16 mouse cellular contexts compared by ENCODE assay signal in the genomic region with DNA sequence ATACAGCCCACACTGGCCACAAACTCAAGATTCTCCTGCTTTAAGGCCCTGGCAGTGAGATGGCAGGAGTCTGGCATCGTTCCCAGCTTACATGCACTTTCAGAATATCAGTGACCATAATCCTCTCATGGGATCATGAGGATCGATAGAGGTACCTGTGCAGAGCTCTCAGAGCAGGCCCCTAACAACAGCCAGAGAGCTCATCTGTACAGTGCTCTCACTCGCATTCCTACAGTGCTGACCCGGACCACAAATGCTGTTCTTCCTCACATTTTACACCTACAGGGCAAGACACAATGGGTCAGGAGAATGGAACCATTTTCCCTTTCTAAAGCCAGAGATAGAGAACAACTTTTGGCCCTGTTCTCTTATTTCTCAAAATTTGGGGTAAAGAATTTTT.
"Had no signal": no experiment of that assay in that cellular context is flagged by ENCODE, and none has a peak within 500 bp of the region (broad histone marks: within the 10 kb centered on the region; RNA-seq: fewer than 3 reads in every experiment).

No protein-coding gene starts in this region.

- DNase-seq: gastrocnemius, postnatal 14 days; gastrocnemius, postnatal 36 days; layer of hippocampus, adult 9-11 months; layer of hippocampus, postnatal 36 days; left cerebral cortex, postnatal 4 days had no signal

- ATAC-seq: hindbrain, postnatal 0 days; intestine, embryonic 16.5 days had no signal

- H3K4me2 ChIP-seq: hindbrain, embryonic 13.5 days; hindbrain, embryonic 15.5 days; kidney, embryonic 15.5 days; limb, embryonic 13.5 days; limb, embryonic 15.5 days had no signal

- H3K27me3 ChIP-seq: heart, embryonic 13.5 days; heart, embryonic 15.5 days; hindbrain, embryonic 13.5 days; hindbrain, embryonic 15.5 days; kidney, embryonic 15.5 days; limb, embryonic 13.5 days; limb, embryonic 15.5 days had no signal

- H3K9ac ChIP-seq: heart, embryonic 13.5 days; heart, embryonic 15.5 days; hindbrain, embryonic 13.5 days; hindbrain, embryonic 15.5 days; kidney, embryonic 15.5 days; limb, embryonic 13.5 days; limb, embryonic 15.5 days had no signal

- H3K9me3 ChIP-seq: heart, embryonic 13.5 days; heart, embryonic 15.5 days; hindbrain, embryonic 13.5 days; hindbrain, embryonic 15.5 days; kidney, embryonic 15.5 days; limb, embryonic 13.5 days; limb, embryonic 15.5 days had no signal

- H3K4me1 ChIP-seq: kidney, embryonic 15.5 days had no signal

- H3K27ac ChIP-seq: heart, adult 2 months; heart, embryonic 13.5 days; hindbrain, embryonic 13.5 days; hindbrain, embryonic 15.5 days; hindbrain, postnatal 0 days; kidney, embryonic 15.5 days; kidney, postnatal 0 days; limb, embryonic 13.5 days; limb, embryonic 15.5 days had no signal

- H3K4me3 ChIP-seq: heart, adult 2 months; heart, embryonic 13.5 days; heart, embryonic 15.5 days; hindbrain, embryonic 13.5 days; hindbrain, embryonic 15.5 days; kidney, embryonic 15.5 days; limb, embryonic 13.5 days; limb, embryonic 15.5 days had no signal
